Mouse (Mus musculus): Measurements from ENCODE around the gene Ankrd13d.

- TF ChIP-seq CTCF (IDR thresholded peaks at IDR 0.05; ENCODE audit: borderline replicate concordance, insufficient read depth, low read length) (no peak), POLR2A (IDR thresholded peaks at IDR 0.05; ENCODE audit: low read depth, low read length) (no peak)
Measured at GRCm38 (mm10) chr19:4242416-4242815, 40.5 kb downstream of the Ankrd13d start.
